Mouse (Mus musculus): ENCODE measurements around the gene Ache.
"Not testable (repeated sequence)": the region's sequence is repeated elsewhere in the genome, so short reads cannot be mapped to it uniquely, and the experiment has no call there.

DNA sequence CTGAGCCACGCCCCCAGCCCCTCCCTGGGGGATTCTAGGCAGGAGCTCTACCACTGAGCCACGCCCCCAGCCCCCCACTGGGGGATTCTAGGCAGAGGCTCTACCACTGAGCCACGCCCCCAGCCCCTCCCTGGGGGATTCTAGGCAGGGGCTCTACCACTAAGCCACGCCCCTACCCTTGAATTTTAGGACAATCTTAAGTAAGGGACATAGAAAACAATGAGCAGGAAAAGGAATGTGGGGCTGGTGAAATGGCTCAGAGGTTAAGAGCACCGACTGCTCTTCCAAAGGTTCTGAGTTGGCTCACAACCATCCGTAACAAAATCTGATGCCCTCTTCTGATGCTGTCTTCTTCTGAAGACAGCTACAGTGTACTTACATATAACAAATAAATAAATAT, 2.9 kb upstream of the Ache start:
- not testable (repeated sequence) for TF ChIP-seq CTCF (IDR thresholded peaks at IDR 0.05; ENCODE audit: low read depth, low read length); POLR2A (IDR thresholded peaks at IDR 0.05; ENCODE audit: extremely low read depth, insufficient read depth, low read length)

Data from liver, adult 2 months (tissue).